Mouse (Mus musculus): ENCODE data around the gene Fam90a1a.

DNA sequence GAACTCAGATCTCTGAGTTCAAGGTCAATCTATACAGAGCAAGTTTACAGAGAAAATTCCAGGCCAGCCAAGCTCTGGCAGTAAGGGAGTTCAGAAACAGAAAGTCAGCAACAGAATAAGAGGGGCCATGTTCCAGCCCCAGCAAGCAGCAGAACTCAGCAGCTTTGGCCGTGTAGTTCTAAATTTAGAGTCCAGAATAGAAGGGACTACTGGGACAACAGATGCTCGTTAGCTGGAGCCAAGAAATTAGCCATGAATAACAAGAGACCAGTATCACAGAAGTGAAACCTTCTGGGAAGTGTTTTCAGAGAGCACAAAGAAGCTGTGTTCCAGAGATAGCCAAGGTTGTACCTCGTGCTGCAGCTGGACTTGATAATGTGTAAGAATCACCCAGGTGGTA is 50.9 kb downstream of the Fam90a1a start:
- TF ChIP-seq CTCF (IDR thresholded peaks at IDR 0.05; ENCODE audit: extremely low read depth, insufficient read depth, insufficient read length, insufficient replicate concordance) (no peak), POLR2A (IDR thresholded peaks at IDR 0.05; ENCODE audit: low read depth, low read length) (no peak)
